Mouse (Mus musculus) thymus, adult 2 months (tissue): ENCODE measurements around the gene Spats2. TPM values are rescaled to one million over a fixed set of nuclear protein-coding genes. Genes with fewer than 3 reads are reported as not detected.

Experiments
- DNase-seq: peaks from one replicate; pipeline ENCODE4 v3.0.0; 2021
- H3K27ac ChIP-seq: fragments of 200-500 bp; 2 replicates; pipeline ENCODE4 v1.5.1; 2012; ENCODE audit warnings: low read length, control low read depth; ENCODE audit not compliant: control insufficient read depth, insufficient read depth
- H3K27me3 ChIP-seq: fragments of 200-500 bp; 2 replicates; pipeline ENCODE4 v1.6.1; 2012; ENCODE audit warnings: mild to moderate bottlenecking, low read length, moderate library complexity, mixed read lengths; ENCODE audit not compliant: control insufficient read depth, insufficient read depth
- H3K36me3 ChIP-seq: fragments of 200-500 bp; 2 replicates; pipeline ENCODE4 v1.6.1; 2012; ENCODE audit warnings: mild to moderate bottlenecking, low read length, moderate library complexity; ENCODE audit not compliant: control insufficient read depth, insufficient read depth
- H3K4me1 ChIP-seq: fragments of 200-500 bp; replicated peaks from 2 replicates; pipeline ENCODE4 v1.6.1; 2012; ENCODE audit warnings: low read length; ENCODE audit not compliant: control insufficient read depth, insufficient read depth
- H3K4me3 ChIP-seq: fragments of 200-500 bp; 2 replicates; pipeline ENCODE4 v1.5.1; 2012; ENCODE audit warnings: mild to moderate bottlenecking, low read length, control low read depth, moderate library complexity; ENCODE audit not compliant: control insufficient read depth, insufficient read depth
- CTCF ChIP-seq: fragments of 200-500 bp; IDR thresholded peaks from 2 replicates; pipeline ENCODE4 v1.5.1; 2012; ENCODE audit warnings: mild to moderate bottlenecking, control low read depth, low read length, moderate library complexity, borderline replicate concordance; ENCODE audit not compliant: control insufficient read depth, poor library complexity, insufficient read depth; ENCODE audit errors: extremely low read depth
- POLR2A ChIP-seq: fragments of 200-500 bp; IDR thresholded peaks from 2 replicates; pipeline ENCODE4 v1.6.1; 2012; ENCODE audit warnings: mild to moderate bottlenecking, low read length, control low read depth, moderate library complexity; ENCODE audit not compliant: control insufficient read depth, poor library complexity, insufficient read depth; ENCODE audit errors: extremely low read depth
- WGBS: fragments of 180-500 bp; shearing (Covaris S2); methylation state at CpG from one replicate; pipeline ENCODE4 v1.1.7; 2018; 5-methylcytosine and 5-hydroxymethylcytosine counted together
- polyA plus RNA-seq: library from polyadenylated mRNA; depleted of rRNA; stranded (reverse); fragments of >200 nt; gene quantifications from 2 replicates; pipeline ENCODE4 v1.2.3, GENCODE M21; 2012

Spats2 gene
- polyA plus RNA-seq, 1 experiment: 11.8 TPM

DNA sequence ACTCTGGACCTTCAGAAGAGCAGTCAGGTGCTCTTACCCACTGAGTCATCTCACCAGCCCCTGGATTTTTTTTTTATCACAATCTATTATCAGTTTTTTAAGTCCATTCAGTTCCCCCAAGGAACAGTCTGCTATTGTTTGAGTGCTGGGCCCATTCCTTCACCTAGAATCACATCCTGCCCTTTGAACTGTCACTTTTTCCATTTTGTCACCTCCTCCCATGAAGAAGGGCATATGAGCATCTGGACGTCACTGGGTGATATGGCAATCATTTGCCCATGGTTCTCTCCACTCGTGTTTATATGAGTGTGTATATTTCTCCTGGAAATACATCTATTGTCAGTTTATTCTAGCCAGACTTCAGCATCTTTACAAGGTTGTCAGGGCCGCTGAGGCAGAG, 17.9 kb upstream of the Spats2 start:
- Histone ChIP-seq H3K27me3 (no peaks in the 10 kb centered on the region), H3K4me1 (0 out of 2 replicates have a peak, but pooled peaks cover 4% of the 10 kb centered on the region), H3K36me3 (no peaks in the 10 kb centered on the region), H3K4me3 (no peak overlapping the region), H3K27ac (no peak overlapping the region)
- TF ChIP-seq POLR2A: no peak
- TF ChIP-seq CTCF: no peak
- DNase-seq: no peak
- WGBS: 74% methylated on average over 3 of the region's 3 CpGs

DNA sequence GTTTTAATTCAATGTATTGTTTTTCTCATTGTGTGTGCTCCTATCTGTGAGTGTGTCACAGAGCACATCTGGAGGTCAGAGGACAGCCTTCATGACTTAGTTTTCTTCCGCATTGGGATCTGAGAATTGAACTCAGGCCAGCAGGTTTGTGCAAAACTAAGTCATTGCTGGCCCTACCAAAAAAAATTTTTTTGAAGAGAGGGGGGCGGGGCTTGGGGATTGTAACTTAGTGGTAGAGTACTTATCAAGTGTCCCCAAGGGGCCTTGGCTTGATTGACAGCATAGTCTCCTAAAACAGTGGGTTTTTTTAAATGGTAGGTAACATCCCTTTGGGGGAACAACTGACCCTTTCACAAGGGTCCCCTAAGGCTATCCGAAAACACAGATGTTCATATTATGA, 14.6 kb upstream of the Spats2 start:
- DNase-seq: no peak
- peaks cover 5% of the 10 kb centered on the region for H3K4me1 ChIP-seq
- 92% methylated on average over 3 of the region's 3 CpGs for WGBS
- no peak overlapping the region for H3K4me3 ChIP-seq
- no peak overlapping the region for H3K27ac ChIP-seq
- H3K27me3 ChIP-seq: no peaks in the 10 kb centered on the region
- no peak for TF ChIP-seq POLR2A
- no peak for TF ChIP-seq CTCF
- no peaks in the 10 kb centered on the region for H3K36me3 ChIP-seq

DNA sequence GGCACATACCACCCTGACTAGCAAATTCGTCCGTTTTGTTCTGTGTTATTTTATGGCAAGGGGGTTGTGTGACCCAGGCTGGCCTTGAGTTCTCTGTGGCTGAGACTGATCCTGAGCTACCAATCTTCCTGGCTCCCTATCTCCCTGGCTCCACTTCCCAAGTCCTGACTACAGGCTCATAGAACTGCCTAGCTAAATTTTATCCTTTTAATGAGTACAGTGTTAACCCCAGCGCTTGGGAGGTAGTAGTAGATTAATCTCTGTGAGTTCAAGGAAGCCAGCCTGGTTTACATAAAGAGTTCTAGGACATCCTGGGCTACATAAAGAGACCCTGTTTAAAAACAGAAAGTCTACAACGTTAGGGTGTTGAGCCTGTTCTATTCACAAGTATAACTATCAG, 13.9 kb upstream of the Spats2 start:
- H3K4me3 ChIP-seq: no peak overlapping the region
- DNase-seq: no peak
- WGBS: 88% methylated on average over 4 of the region's 4 CpGs
- no peaks in the 10 kb centered on the region for H3K27me3 ChIP-seq
- no peaks in the 10 kb centered on the region for H3K36me3 ChIP-seq
- peaks cover 5% of the 10 kb centered on the region for H3K4me1 ChIP-seq
- H3K27ac ChIP-seq: no peak overlapping the region
- TF ChIP-seq POLR2A: no peak
- no peak for TF ChIP-seq CTCF

DNA sequence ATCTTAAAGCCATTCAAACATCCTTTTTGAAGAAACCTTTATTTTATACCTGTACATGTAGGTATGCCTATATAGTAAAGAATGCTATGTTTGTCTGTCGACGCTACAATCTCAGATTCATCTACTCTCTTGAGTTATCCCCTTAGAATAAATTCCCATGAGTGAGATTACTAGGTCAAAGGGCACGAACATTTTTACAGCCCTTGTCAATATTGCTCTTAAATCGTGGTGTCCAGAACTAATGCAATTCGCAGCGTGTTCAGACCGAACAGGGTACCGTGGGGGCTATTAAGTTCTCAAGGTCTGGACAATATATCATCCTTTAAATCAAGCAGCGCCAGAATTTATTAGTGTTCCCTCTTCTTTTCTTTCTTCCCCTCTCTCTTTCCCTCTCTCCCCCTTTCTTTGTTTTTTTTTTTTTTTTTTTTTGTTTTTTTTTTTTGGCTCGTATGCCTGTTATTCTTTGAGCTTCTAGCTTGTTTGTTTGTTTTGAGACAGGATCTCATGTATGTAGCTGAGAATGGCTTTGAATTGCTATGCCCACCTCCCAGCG, 12.8 kb upstream of the Spats2 start:
- H3K27me3 ChIP-seq: no peaks in the 10 kb centered on the region
- WGBS: 79% methylated on average over 11 of the region's 11 CpGs
- H3K4me1 ChIP-seq: peaks cover 5% of the 10 kb centered on the region
- H3K36me3 ChIP-seq: no peaks in the 10 kb centered on the region
- no peak for TF ChIP-seq POLR2A
- TF ChIP-seq CTCF: no peak
- H3K27ac ChIP-seq: no peak overlapping the region
- H3K4me3 ChIP-seq: no peak overlapping the region
- no peak for DNase-seq

DNA sequence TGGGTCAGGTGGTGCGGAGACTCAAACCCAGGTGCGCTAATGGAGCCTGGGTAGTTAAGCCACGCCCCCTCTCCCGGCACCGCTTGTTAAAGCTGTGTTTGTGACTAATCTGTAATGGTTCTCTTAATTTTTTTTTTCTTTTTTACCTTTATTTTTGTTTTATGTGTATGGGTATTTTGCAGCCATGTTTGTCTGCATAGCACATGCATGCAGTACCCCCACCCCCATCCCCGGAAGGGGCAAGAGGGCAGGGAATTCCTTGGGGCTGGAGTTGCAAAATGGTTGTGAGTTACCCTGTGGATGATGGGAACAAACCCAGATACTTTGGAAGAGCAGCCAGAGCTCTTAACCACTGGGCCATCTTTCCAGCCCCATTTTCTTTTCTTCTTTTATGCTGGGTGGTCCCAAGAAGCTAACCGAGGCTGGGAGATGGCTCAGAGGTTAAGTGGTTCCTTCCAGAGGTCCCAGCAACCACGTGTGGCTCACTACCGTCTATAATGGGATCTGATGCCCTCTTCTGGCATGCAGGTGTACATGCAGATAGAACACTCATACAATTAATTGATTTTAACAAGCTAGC, 12.2 kb upstream of the Spats2 start:
- Histone ChIP-seq H3K36me3 (no peaks in the 10 kb centered on the region), H3K27me3 (no peaks in the 10 kb centered on the region), H3K27ac (no peak overlapping the region), H3K4me1 (peaks cover 5% of the 10 kb centered on the region), H3K4me3 (no peak overlapping the region)
- TF ChIP-seq CTCF (no peak), POLR2A (no peak)
- no peak for DNase-seq
- 14% methylated on average over 9 of the region's 9 CpGs for WGBS

DNA sequence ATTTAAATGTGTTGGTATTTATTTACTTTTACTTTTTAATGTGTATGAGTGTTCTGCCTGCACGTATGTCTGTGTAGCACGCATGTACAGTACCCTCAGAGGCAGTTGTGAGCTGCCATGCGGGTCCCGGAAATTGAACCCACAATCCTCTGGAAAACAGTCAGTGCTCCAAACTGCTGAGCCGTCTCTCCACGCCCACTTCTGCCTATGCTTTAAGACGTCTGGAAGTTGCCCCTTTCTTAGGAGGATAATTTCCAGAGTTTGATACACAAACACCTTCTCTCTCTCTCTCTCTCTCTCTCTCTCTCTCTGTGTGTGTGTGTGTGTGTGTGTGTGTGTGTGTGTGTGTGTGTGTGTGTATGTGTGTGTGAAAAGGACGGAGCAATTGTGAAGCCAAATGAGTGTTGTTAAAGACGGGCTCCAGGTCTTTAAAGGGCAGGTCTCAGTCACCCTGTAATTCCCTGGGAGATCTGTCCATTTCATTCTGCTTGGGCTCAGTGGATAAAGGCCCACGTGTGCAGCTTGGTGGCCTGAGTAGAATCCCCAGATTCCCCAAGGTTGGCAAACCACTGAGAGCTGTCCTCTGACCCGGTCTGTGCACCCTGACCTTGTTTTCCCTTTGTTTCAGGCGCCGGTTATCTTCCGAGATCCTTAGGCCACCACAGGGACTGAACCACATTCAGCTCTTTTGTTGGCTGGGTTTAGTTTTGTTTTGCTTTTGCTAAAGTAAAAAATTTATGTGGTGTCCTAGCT, 11.2 kb upstream of the Spats2 start:
- Histone ChIP-seq H3K36me3 (no peaks in the 10 kb centered on the region), H3K27me3 (no peaks in the 10 kb centered on the region), H3K27ac (no peak overlapping the region), H3K4me1 (peaks cover 5% of the 10 kb centered on the region), H3K4me3 (no peak overlapping the region)
- TF ChIP-seq POLR2A (no peak), CTCF (no peak)
- WGBS: 85% methylated on average over 14 of the region's 14 CpGs
- no peak for DNase-seq
